Mouse (Mus musculus) heart, postnatal 0 days (tissue): Measurements from ENCODE around the gene Hspa1l. TPM values are rescaled to one million over a fixed set of nuclear protein-coding genes. Genes with fewer than 3 reads are reported as not detected.
"Not testable (repeated sequence)": the region's sequence is repeated elsewhere in the genome, so short reads cannot be mapped to it uniquely, and the experiment has no call there.

Source experiments
- ATAC-seq: fragments of 200-750 bp; cut with Nextera tagmentation; 2 replicates; pipeline ENCODE4 v1.8.0; 2017; ENCODE audit warnings: low read depth, moderate number of reproducible peaks, moderate library complexity; ENCODE audit not compliant: insufficient read depth
- DNase-seq: peaks from one replicate; pipeline ENCODE4 v3.0.0-alpha.2; 2016; ENCODE audit warnings: low spot score
- H3K27ac ChIP-seq: fragments of 300-500 bp; sonication (generic); 2 replicates; pipeline ENCODE4 v1.5.1; 2014; ENCODE audit warnings: low read depth, mild to moderate bottlenecking
- H3K27me3 ChIP-seq: fragments of 300-500 bp; sonication (generic); 2 replicates; pipeline ENCODE4 v1.6.1; 2014; ENCODE audit warnings: low read length, mixed read lengths; ENCODE audit not compliant: control insufficient read depth, insufficient read depth
- H3K36me3 ChIP-seq: fragments of 300-500 bp; sonication (generic); replicated peaks from 2 replicates; pipeline ENCODE4 v1.6.1; 2014; ENCODE audit warnings: low read length, mixed read lengths; ENCODE audit not compliant: control insufficient read depth, insufficient read depth
- H3K4me1 ChIP-seq: fragments of 300-500 bp; sonication (generic); 2 replicates; pipeline ENCODE4 v1.6.1; 2014; ENCODE audit warnings: antibody characterized with exemption; ENCODE audit not compliant: control insufficient read depth, insufficient read depth
- H3K4me2 ChIP-seq: fragments of 300-500 bp; sonication (generic); 2 replicates; pipeline ENCODE4 v1.6.1; 2014; ENCODE audit warnings: low read depth, mild to moderate bottlenecking, low read length, moderate library complexity
- H3K4me3 ChIP-seq: fragments of 300-500 bp; sonication (generic); 2 replicates; pipeline ENCODE4 v1.5.1; 2014; ENCODE audit warnings: low read depth, low read length
- H3K9ac ChIP-seq: fragments of 300-500 bp; sonication (generic); replicated peaks from 2 replicates; pipeline ENCODE4 v1.6.1; 2014; ENCODE audit warnings: low read depth, low read length, mixed read lengths
- H3K9me3 ChIP-seq: fragments of 300-500 bp; sonication (generic); replicated peaks from 2 replicates; pipeline ENCODE4 v1.6.1; 2016; ENCODE audit warnings: low read length; ENCODE audit not compliant: control insufficient read depth
- CTCF ChIP-seq: IDR thresholded peaks from 2 replicates; pipeline ENCODE4 v1.5.1; 2016; ENCODE audit warnings: antibody characterized with exemption, control low read depth, low read depth
- EP300 ChIP-seq: IDR thresholded peaks from 2 replicates; pipeline ENCODE4 v1.6.1; 2016; ENCODE audit warnings: antibody characterized with exemption, low read depth
- WGBS: fragments of 180-500 bp; shearing (Covaris S2); extraction: QIAGEN DNeasy Blood & Tissue Kit; methylation state at CpG from one replicate; pipeline ENCODE4 v1.1.7; 2014; 5-methylcytosine and 5-hydroxymethylcytosine counted together
- polyA plus RNA-seq: library from polyadenylated mRNA; unstranded; fragments of >200 nt; fragmentation: Nextera tagmentation; extraction: Ambion mirVana; gene quantifications from 2 replicates; pipeline ENCODE4 v1.2.1, GENCODE M21; 2015
- total RNA-seq: library from RNA; depleted of rRNA; stranded (reverse); fragments of >200 nt; gene quantifications from 2 replicates; pipeline ENCODE4 v1.2.3, GENCODE M21; 2014; ENCODE audit warnings: low replicate concordance

Gene Hspa1l
- total and polyA plus RNA-seq, 2 experiments from 2014 or later = 1.8 to 3.3 TPM

- ATAC-seq (no peak), DNase-seq (no peak)
- no peaks in the 10 kb centered on the region; the same call in 1 of the 2 replicates for H3K4me1 ChIP-seq
- TF ChIP-seq CTCF (peak; percentile 43), EP300 (no peak)
- no peaks in the 10 kb centered on the region for H3K9me3 ChIP-seq
- no peak overlapping the region for H3K27ac ChIP-seq
- peaks cover 15% of the 10 kb centered on the region for H3K36me3 ChIP-seq
- H3K9ac ChIP-seq = no peak overlapping the region
- no peak overlapping the region for H3K4me3 ChIP-seq
- no peaks in the 10 kb centered on the region for H3K27me3 ChIP-seq
- no peak overlapping the region for H3K4me2 ChIP-seq
- WGBS = 22% methylated on average over 8 of the region's 8 CpGs
Observed at GRCm38 (mm10) chr17:34947606-34948005, 24.9 kb upstream of the Hspa1l start.

GRCm38 (mm10) chr17:34948721-34949552, 23.6 kb upstream of the Hspa1l start:
- DNase-seq, ATAC-seq, H3K4me1 ChIP-seq, H3K4me2 ChIP-seq, H3K4me3 ChIP-seq, H3K9me3 ChIP-seq, H3K27ac ChIP-seq, H3K9ac ChIP-seq, H3K27me3 ChIP-seq: not testable (repeated sequence)
- H3K36me3 ChIP-seq = peaks cover 15% of the 10 kb centered on the region
- 57% methylated on average over 9 of the region's 9 CpGs for WGBS

- 35% methylated on average over 4 of the region's 4 CpGs for WGBS
- Histone ChIP-seq H3K4me1 (no peaks in the 10 kb centered on the region; the same call in 1 of the 2 replicates), H3K27me3 (no peaks in the 10 kb centered on the region), H3K9me3 (no peaks in the 10 kb centered on the region), H3K9ac (no peak overlapping the region), H3K27ac (no peak overlapping the region), H3K4me3 (no peak overlapping the region), H3K4me2 (no peak overlapping the region), H3K36me3 (peaks cover 15% of the 10 kb centered on the region)
- TF ChIP-seq EP300 = no peak
- DNase-seq (no peak), ATAC-seq (no peak)
Observed at GRCm38 (mm10) chr17:34949553-34949969, 22.9 kb upstream of the Hspa1l start.

- TF ChIP-seq CTCF (no peak), EP300 (no peak)
- peaks cover 15% of the 10 kb centered on the region for H3K36me3 ChIP-seq
- DNase-seq (no peak), ATAC-seq (no peak)
- 0 out of 2 replicates have a peak overlapping the region, but pooled peaks have one; percentile 1 for H3K27ac ChIP-seq
- no peaks in the 10 kb centered on the region; the same call in 1 of the 2 replicates for H3K4me1 ChIP-seq
- H3K4me2 ChIP-seq = peak overlapping the region; percentile 84
- peak overlapping the region; percentile 74 for H3K4me3 ChIP-seq
- WGBS = 33% methylated on average over 10 of the region's 10 CpGs
- no peaks in the 10 kb centered on the region for H3K9me3 ChIP-seq
- peak overlapping the region; percentile 82 for H3K9ac ChIP-seq
- H3K27me3 ChIP-seq = no peaks in the 10 kb centered on the region
Observed at GRCm38 (mm10) chr17:34950514-34951455, 21.7 kb upstream of the Hspa1l start.

- H3K4me1 ChIP-seq = no peaks in the 10 kb centered on the region; the same call in 1 of the 2 replicates
- peaks cover 15% of the 10 kb centered on the region for H3K36me3 ChIP-seq
- under 1% methylated on average over 29 of the region's 29 CpGs for WGBS
- H3K9ac ChIP-seq = peak overlapping the region; percentile 82
- no peak for TF ChIP-seq EP300
- TF ChIP-seq CTCF = no peak
- no peaks in the 10 kb centered on the region for H3K27me3 ChIP-seq
- H3K4me3 ChIP-seq = peak overlapping the region; percentile 74
- DNase-seq (no peak), ATAC-seq (no peak)
- H3K27ac ChIP-seq = peak overlapping the region; percentile 73
- H3K4me2 ChIP-seq = peak overlapping the region; percentile 84
- H3K9me3 ChIP-seq = no peaks in the 10 kb centered on the region
Observed at GRCm38 (mm10) chr17:34951636-34952377, 20.7 kb upstream of the Hspa1l start.
